In the genomic region with DNA sequence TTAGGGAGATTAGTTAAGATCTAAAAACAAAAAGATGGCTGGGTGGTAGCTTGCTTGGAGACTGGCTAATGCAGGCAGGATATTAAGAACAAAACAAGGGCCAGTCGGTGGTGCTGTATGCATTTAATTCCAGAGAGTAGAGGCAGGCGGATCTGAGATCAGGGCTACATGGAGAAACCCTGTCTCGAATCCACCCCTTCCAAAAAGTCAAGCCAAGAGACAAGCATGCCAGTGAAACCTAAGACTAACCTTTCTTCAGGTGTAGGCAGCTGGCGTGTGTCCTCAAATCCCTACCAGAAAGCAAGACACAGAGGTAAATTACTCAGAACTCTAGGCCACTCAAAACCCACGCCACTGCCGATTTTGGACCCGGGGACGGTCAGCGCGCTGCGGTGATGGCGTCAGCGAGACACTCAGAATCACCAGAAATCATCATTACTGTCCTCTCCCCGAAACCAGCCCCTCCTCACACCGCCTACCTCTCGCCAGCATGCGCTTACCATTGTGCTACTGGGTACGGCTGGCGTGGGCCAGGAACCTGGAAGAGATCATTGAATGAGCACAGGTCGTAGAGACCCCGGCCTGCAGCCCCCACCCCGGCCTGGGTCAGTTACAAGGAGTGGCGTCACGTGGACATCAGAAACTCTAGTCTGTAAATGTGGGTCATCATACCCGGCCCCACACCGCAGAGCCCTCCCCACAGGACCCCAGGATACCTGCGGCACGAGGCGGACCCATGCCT, we compare ENCODE assay signal across 8 mouse cellular contexts. TPM values are rescaled to one million over a fixed set of nuclear protein-coding genes. Genes with fewer than 3 reads are reported as not detected.
A peak's percentile ranks its signal among the peaks of the same experiment; 100 is the strongest.
DNase-seq lines count a peak whose midpoint lies in the region; ATAC-seq and TF ChIP-seq lines count a peak whose summit lies in the region.

No protein-coding gene starts in this region.

- peak overlapping the region; percentile 87 for H3K27ac ChIP-seq in heart, embryonic 13.5 days (replicated peaks)
- peak overlapping the region; percentile 60; the same call in 1 of the 2 replicates for H3K27ac ChIP-seq in CH12.LX (ENCODE audit: insufficient read depth, low read depth)
- peak overlapping the region; percentile 93 for H3K27ac ChIP-seq in embryonic facial prominence, embryonic 11.5 days (replicated peaks; ENCODE audit: low read depth, low read length)
- peak overlapping the region; percentile 82 for H3K27ac ChIP-seq in intestine, embryonic 15.5 days
- peak overlapping the region; percentile 87 for H3K27ac ChIP-seq in midbrain, embryonic 14.5 days (replicated peaks; ENCODE audit: low read depth, low read length)

- H3K4me1 ChIP-seq in heart, embryonic 13.5 days: peaks cover 18% of the 10 kb centered on the region
- H3K4me1 ChIP-seq in CH12.LX (ENCODE audit: control insufficient read depth in 1 of 2, insufficient read depth in 2 of 2): peaks cover 10 to 19% of the 10 kb centered on the region in 2 experiments; a peak in 3 of 4 replicates
- peaks cover 4% of the 10 kb centered on the region; the same call in 1 of the 2 replicates for H3K4me1 ChIP-seq in embryonic facial prominence, embryonic 11.5 days (ENCODE audit: control insufficient read depth, insufficient read depth, low read length)
- H3K4me1 ChIP-seq in intestine, embryonic 15.5 days (replicated peaks): peaks cover 7% of the 10 kb centered on the region; the same call in 1 of the 2 replicates
- peaks cover 12% of the 10 kb centered on the region for H3K4me1 ChIP-seq in midbrain, embryonic 14.5 days (ENCODE audit: control insufficient read depth, insufficient read depth, low read length)

- dilution Hi-C loops in CH12.LX (cut with MboI; ENCODE audit: extremely low pct_ligation_motif_present, extremely low pct_unique_long_range_greater_than_20kb, low sequenced_read_pairs): no loop called here

- no peaks in the 10 kb centered on the region for H3K9me3 ChIP-seq in heart, embryonic 13.5 days
- no peaks in the 10 kb centered on the region for H3K9me3 ChIP-seq in CH12.LX (replicated peaks; ENCODE audit: low read length)
- no peaks in the 10 kb centered on the region for H3K9me3 ChIP-seq in embryonic facial prominence, embryonic 11.5 days (replicated peaks; ENCODE audit: control insufficient read depth, low read length)
- no peaks in the 10 kb centered on the region for H3K9me3 ChIP-seq in intestine, embryonic 15.5 days
- H3K9me3 ChIP-seq in midbrain, embryonic 14.5 days (ENCODE audit: control insufficient read depth, low read length): no peaks in the 10 kb centered on the region

- no peak for TF ChIP-seq CTCF in CH12.LX (conservative IDR thresholded peaks at IDR 0.05 in 1 of 2, IDR thresholded peaks at IDR 0.05 in 1 of 2; ENCODE audit: low read depth in 2 of 2, low read length in 2 of 2)

- ATAC-seq in heart, embryonic 13.5 days (ENCODE audit: extremely low read depth, insufficient number of reproducible peaks, low FRiP score, low TSS enrichment): no peak
- peak; percentile 41; the same call in 1 of the 2 replicates for ATAC-seq in embryonic facial prominence, embryonic 11.5 days (replicated peaks; ENCODE audit: insufficient number of reproducible peaks, low FRiP score, low TSS enrichment, low read depth)
- ATAC-seq in intestine, embryonic 15.5 days: no peak; the same call in 1 of the 2 replicates
- ATAC-seq in midbrain, embryonic 14.5 days (ENCODE audit: low FRiP score, low TSS enrichment): peak; percentile 59; the same call in 1 of the 2 replicates

- peak overlapping the region; percentile 83 for H3K4me3 ChIP-seq in heart, embryonic 13.5 days
- H3K4me3 ChIP-seq in CH12.LX (replicated peaks in 1 of 3; ENCODE audit: low read depth in 2 of 3, low read length in 2 of 3, poor library complexity in 1 of 3): peak overlapping the region; percentile 87 to 98 (median 96)
- H3K4me3 ChIP-seq in embryonic facial prominence, embryonic 11.5 days (ENCODE audit: low read depth, low read length): peak overlapping the region; percentile 97
- H3K4me3 ChIP-seq in intestine, embryonic 15.5 days (replicated peaks): peak overlapping the region; percentile 77
- peak overlapping the region; percentile 98 for H3K4me3 ChIP-seq in midbrain, embryonic 14.5 days (replicated peaks; ENCODE audit: low read depth, low read length)

- peak overlapping the region; percentile 99 for H3K9ac ChIP-seq in heart, embryonic 13.5 days
- H3K9ac ChIP-seq in CH12.LX (ENCODE audit: insufficient read depth, low read depth): peak overlapping the region; percentile 92
- peak overlapping the region; percentile 99 for H3K9ac ChIP-seq in embryonic facial prominence, embryonic 11.5 days (replicated peaks; ENCODE audit: low read length)
- H3K9ac ChIP-seq in intestine, embryonic 15.5 days: peak overlapping the region; percentile 89
- H3K9ac ChIP-seq in midbrain, embryonic 14.5 days (replicated peaks; ENCODE audit: low read length): peak overlapping the region; percentile 97

- no peak for DNase-seq in heart, adult 9 months (ENCODE audit: low spot score in 2 of 2)
- DNase-seq in CH12.LX (ENCODE audit: extremely low read depth): no peak
- no peak for DNase-seq in embryonic facial prominence, embryonic 11.5 days (ENCODE audit: low spot score)
- peak; percentile 56 for DNase-seq in midbrain, embryonic 14.5 days
- no peak for DNase-seq in retina, embryonic 14.5 days (ENCODE audit: low spot score)
- DNase-seq in lung, postnatal 36 days: no peak

- no peak for TF ChIP-seq RAD21 in CH12.LX (IDR thresholded peaks at IDR 0.05; ENCODE audit: low read depth, low read length)

- no peak for TF ChIP-seq EP300 in CH12.LX (IDR thresholded peaks at IDR 0.05; ENCODE audit: low read length)

- H3K79me2 ChIP-seq in CH12.LX (replicated peaks; ENCODE audit: control insufficient read depth, extremely low read depth, insufficient read depth, poor library complexity, severe bottlenecking): peaks cover 19% of the 10 kb centered on the region

- no peak for TF ChIP-seq POLR2A in CH12.LX (IDR thresholded peaks at IDR 0.05; ENCODE audit: low read depth, low read length)

- peaks cover 18% of the 10 kb centered on the region for H3K27me3 ChIP-seq in heart, embryonic 13.5 days (replicated peaks)
- no peaks in the 10 kb centered on the region for H3K27me3 ChIP-seq in CH12.LX (replicated peaks)
- H3K27me3 ChIP-seq in embryonic facial prominence, embryonic 11.5 days (ENCODE audit: control insufficient read depth, insufficient read depth, low read length): no peaks in the 10 kb centered on the region
- H3K27me3 ChIP-seq in intestine, embryonic 15.5 days (replicated peaks): no peaks in the 10 kb centered on the region
- H3K27me3 ChIP-seq in midbrain, embryonic 14.5 days (ENCODE audit: control insufficient read depth, insufficient read depth, low read length): 0 out of 2 replicates have a peak, but pooled peaks cover 13% of the 10 kb centered on the region

- under 1% methylated on average over 29 of the region's 29 CpGs for WGBS in heart, embryonic 13.5 days
- WGBS in embryonic facial prominence, embryonic 11.5 days: under 1% methylated on average over 29 of the region's 29 CpGs
- under 1% methylated on average over 29 of the region's 29 CpGs for WGBS in intestine, embryonic 15.5 days
- under 1% methylated on average over 29 of the region's 29 CpGs for WGBS in midbrain, embryonic 14.5 days

- peak overlapping the region; percentile 95 for H3K4me2 ChIP-seq in heart, embryonic 13.5 days
- H3K4me2 ChIP-seq in CH12.LX (ENCODE audit: insufficient read depth, low read depth, poor library complexity, severe bottlenecking): peak overlapping the region; percentile 87
- peak overlapping the region; percentile 42 for H3K4me2 ChIP-seq in embryonic facial prominence, embryonic 11.5 days (ENCODE audit: low read depth, low read length)
- peak overlapping the region; percentile 55 for H3K4me2 ChIP-seq in intestine, embryonic 15.5 days (replicated peaks)
- H3K4me2 ChIP-seq in midbrain, embryonic 14.5 days (ENCODE audit: low read length): peak overlapping the region; percentile 84

- in situ Hi-C loops in CH12.LX (cut with MboI; ENCODE audit: low pct_ligation_motif_present, low pct_unique_long_range_greater_than_20kb, low sequenced_read_pairs): no loop called here

- H3K36me3 ChIP-seq in heart, embryonic 13.5 days: peaks cover 23% of the 10 kb centered on the region
- peaks cover 15 to 29% of the 10 kb centered on the region in 2 experiments for H3K36me3 ChIP-seq in CH12.LX (replicated peaks in 1 of 2; ENCODE audit: control insufficient read depth in 1 of 2, insufficient read depth in 1 of 2, low read length in 1 of 2)
- H3K36me3 ChIP-seq in embryonic facial prominence, embryonic 11.5 days (replicated peaks; ENCODE audit: control insufficient read depth, insufficient read depth, low read depth, low read length): peaks cover 12% of the 10 kb centered on the region
- peaks cover 8% of the 10 kb centered on the region for H3K36me3 ChIP-seq in intestine, embryonic 15.5 days
- peaks cover 25% of the 10 kb centered on the region for H3K36me3 ChIP-seq in midbrain, embryonic 14.5 days (ENCODE audit: control insufficient read depth, insufficient read depth, low read length)

RNA-seq across cellular contexts. Expression of a gene that starts 7.2 kb away (rescaled TPM):
- 0.19 and 0.20 TPM in 2 replicates for polyA plus RNA-seq in heart, embryonic 13.5 days (2015; fragmentation: Nextera tagmentation; extraction: Ambion mirVana)
- total RNA-seq in CH12.LX (2012; rRNA removed) (0.08 and 0.25 TPM in 2 replicates), CH12.LX (2014; rRNA removed) (0.15 and 0.30 TPM in 2 replicates)
- 0.15 TPM in 1 of 2 replicates, not detected in the other for polyA plus RNA-seq in CH12.LX (2012; ENCODE audit: insufficient read length, low read depth)
- polyA plus RNA-seq in embryonic facial prominence, embryonic 11.5 days (2014; fragmentation: Nextera tagmentation; extraction: Ambion mirVana): 0.21 and 0.49 TPM in 2 replicates
- polyA plus RNA-seq in intestine, embryonic 15.5 days (2015; fragmentation: Nextera tagmentation; extraction: Ambion mirVana): 0.43 TPM in 2 replicates
- polyA plus RNA-seq in midbrain, embryonic 14.5 days (2014; fragmentation: Nextera tagmentation; extraction: Ambion mirVana): 0.17 and 0.53 TPM in 2 replicates

RNA-seq across cellular contexts. Expression of a gene that starts 17.9 kb away (rescaled TPM):
- not detected in 2 replicates for polyA plus RNA-seq in heart, embryonic 13.5 days (2015; fragmentation: Nextera tagmentation; extraction: Ambion mirVana)
- total RNA-seq in CH12.LX (2012; rRNA removed) (not detected in 2 replicates), CH12.LX (2014; rRNA removed) (not detected in 2 replicates)
- not detected in 2 replicates for polyA plus RNA-seq in CH12.LX (2012; ENCODE audit: insufficient read length, low read depth)
- not detected in 2 replicates for polyA plus RNA-seq in embryonic facial prominence, embryonic 11.5 days (2014; fragmentation: Nextera tagmentation; extraction: Ambion mirVana)
- not detected in 2 replicates for polyA plus RNA-seq in intestine, embryonic 15.5 days (2015; fragmentation: Nextera tagmentation; extraction: Ambion mirVana)
- polyA plus RNA-seq in midbrain, embryonic 14.5 days (2014; fragmentation: Nextera tagmentation; extraction: Ambion mirVana): 1.1 and 2.3 TPM in 2 replicates

RNA-seq across cellular contexts. Expression of a gene that starts 20.1 kb away (rescaled TPM):
- polyA plus RNA-seq in heart, embryonic 13.5 days (2015; fragmentation: Nextera tagmentation; extraction: Ambion mirVana): 3.9 TPM in 2 replicates
- total RNA-seq in CH12.LX (2012; rRNA removed) (not detected in 2 replicates), CH12.LX (2014; rRNA removed) (not detected in 2 replicates)
- polyA plus RNA-seq in CH12.LX (2012; ENCODE audit: insufficient read length, low read depth): not detected in 2 replicates
- 1.7 and 1.8 TPM in 2 replicates for polyA plus RNA-seq in embryonic facial prominence, embryonic 11.5 days (2014; fragmentation: Nextera tagmentation; extraction: Ambion mirVana)
- polyA plus RNA-seq in intestine, embryonic 15.5 days (2015; fragmentation: Nextera tagmentation; extraction: Ambion mirVana): 6.2 and 6.3 TPM in 2 replicates
- polyA plus RNA-seq in midbrain, embryonic 14.5 days (2014; fragmentation: Nextera tagmentation; extraction: Ambion mirVana): 5.6 and 8.1 TPM in 2 replicates

RNA-seq across cellular contexts. Expression of a gene that starts 20.7 kb away (rescaled TPM):
- polyA plus RNA-seq in heart, embryonic 13.5 days (2015; fragmentation: Nextera tagmentation; extraction: Ambion mirVana): 2.1 and 2.2 TPM in 2 replicates
- total RNA-seq in CH12.LX (2012; rRNA removed) (0.30 and 0.38 TPM in 2 replicates), CH12.LX (2014; rRNA removed) (not detected in 2 replicates)
- 1.1 and 1.4 TPM in 2 replicates for polyA plus RNA-seq in CH12.LX (2012; ENCODE audit: insufficient read length, low read depth)
- 1.5 and 2.0 TPM in 2 replicates for polyA plus RNA-seq in embryonic facial prominence, embryonic 11.5 days (2014; fragmentation: Nextera tagmentation; extraction: Ambion mirVana)
- polyA plus RNA-seq in intestine, embryonic 15.5 days (2015; fragmentation: Nextera tagmentation; extraction: Ambion mirVana): 0.16 and 0.78 TPM in 2 replicates
- 1.6 and 2.3 TPM in 2 replicates for polyA plus RNA-seq in midbrain, embryonic 14.5 days (2014; fragmentation: Nextera tagmentation; extraction: Ambion mirVana)

RNA-seq across cellular contexts. Expression of a gene that starts 20.8 kb away (rescaled TPM):
- 18.1 and 19.2 TPM in 2 replicates for polyA plus RNA-seq in heart, embryonic 13.5 days (2015; fragmentation: Nextera tagmentation; extraction: Ambion mirVana)
- total RNA-seq in CH12.LX (2012; rRNA removed) (27.5 and 31.2 TPM in 2 replicates), CH12.LX (2014; rRNA removed) (28.8 and 32.0 TPM in 2 replicates)
- polyA plus RNA-seq in CH12.LX (2012; ENCODE audit: insufficient read length, low read depth): 31.9 and 35.4 TPM in 2 replicates
- 10.9 and 13.1 TPM in 2 replicates for polyA plus RNA-seq in embryonic facial prominence, embryonic 11.5 days (2014; fragmentation: Nextera tagmentation; extraction: Ambion mirVana)
- 118 and 134 TPM in 2 replicates for polyA plus RNA-seq in intestine, embryonic 15.5 days (2015; fragmentation: Nextera tagmentation; extraction: Ambion mirVana)
- polyA plus RNA-seq in midbrain, embryonic 14.5 days (2014; fragmentation: Nextera tagmentation; extraction: Ambion mirVana): 25.1 and 28.2 TPM in 2 replicates

Comparison
In these comparisons a context has a peak if more than half of its experiments do, and no peak if none do; other contexts are left out.
1. ATAC-seq: peak in embryonic facial prominence, embryonic 11.5 days (single experiment) and midbrain, embryonic 14.5 days (single experiment); none in heart, embryonic 13.5 days (single experiment) and intestine, embryonic 15.5 days (single experiment).
2. H3K4me2 ChIP-seq: peak in every context shown above with its lines; median percentile 95 in heart, embryonic 13.5 days; 87 in CH12.LX; 84 in midbrain, embryonic 14.5 days; 55 in intestine, embryonic 15.5 days; 42 in embryonic facial prominence, embryonic 11.5 days.
3. Peak in every context shown above with its lines, with median percentiles within 50 percentile points of each other: H3K27ac ChIP-seq, H3K4me3 ChIP-seq and H3K9ac ChIP-seq.